Mouse (Mus musculus) kidney, embryonic 15.5 days (tissue): ENCODE data around the gene Eno3. TPM values are rescaled to one million over a fixed set of nuclear protein-coding genes. Genes with fewer than 3 reads are reported as not detected.

ENCODE experiments used
- microRNA-seq: library from miRNA; unstranded; fragments of <30 nt; microRNA quantifications from one replicate; pipeline ENCODE4, GENCODE M21; 2016
- polyA plus RNA-seq: library from polyadenylated mRNA; unstranded; fragments of >200 nt; fragmentation: Nextera tagmentation; extraction: Ambion mirVana; gene quantifications from 2 replicates; pipeline ENCODE4 v1.2.1, GENCODE M21; 2015

Eno3 gene
- polyA plus RNA-seq, 1 experiment from 2014 or later = 30.3 TPM

Small RNAs within 50 kb of the gene (microRNA-seq; reads per million reads assigned to microRNA genes)
- not detected for gene Mir6925

Other genes with a start within 250 kb of the Eno3 start
- 40.1 and 42.1 TPM in 2 replicates for gene Pelp1, start 247.2 kb upstream of the Eno3 start, polyA plus RNA-seq
- 15.4 and 15.5 TPM in 2 replicates for gene Arrb2, start 224.6 kb upstream of the Eno3 start, polyA plus RNA-seq
- 38.8 and 42.0 TPM in 2 replicates for gene Med11, start 205.3 kb upstream of the Eno3 start, polyA plus RNA-seq
- gene Zmynd15, start 197.8 kb upstream of the Eno3 start, polyA plus RNA-seq = 0.63 and 0.66 TPM in 2 replicates
- gene Cxcl16, start 197.2 kb upstream of the Eno3 start, polyA plus RNA-seq = 6.0 and 6.9 TPM in 2 replicates
- gene Tm4sf5, start 152.0 kb upstream of the Eno3 start, polyA plus RNA-seq = 0.82 and 0.88 TPM in 2 replicates
- gene Vmo1, start 142.6 kb upstream of the Eno3 start, polyA plus RNA-seq = 0.35 and 0.40 TPM in 2 replicates
- 0.91 and 1.1 TPM in 2 replicates for gene Gltpd2, start 138.0 kb upstream of the Eno3 start, polyA plus RNA-seq
- gene Psmb6, start 131.8 kb upstream of the Eno3 start, polyA plus RNA-seq = 755 and 782 TPM in 2 replicates
- gene Gm40193, start 124.3 kb upstream of the Eno3 start, polyA plus RNA-seq = not detected in 2 replicates
- gene Pld2, start 117.1 kb upstream of the Eno3 start, polyA plus RNA-seq = 6.5 and 8.2 TPM in 2 replicates
- 14.8 and 15.8 TPM in 2 replicates for gene Mink1, start 94.3 kb upstream of the Eno3 start, polyA plus RNA-seq
- gene 4930544D05Rik, start 41.4 kb upstream of the Eno3 start, polyA plus RNA-seq = not detected in 2 replicates
- 0.27 TPM in 1 of 2 replicates, not detected in the other for gene Chrne, start 38.0 kb upstream of the Eno3 start, polyA plus RNA-seq
- 0.19 and 0.30 TPM in 2 replicates for gene Gp1ba, start 18.1 kb upstream of the Eno3 start, polyA plus RNA-seq
- 115 and 122 TPM in 2 replicates for gene Rnf167, start 10.0 kb upstream of the Eno3 start, polyA plus RNA-seq
- 178 and 186 TPM in 2 replicates for gene Slc25a11, start 9.7 kb upstream of the Eno3 start, polyA plus RNA-seq
- gene Pfn1, start 2.6 kb upstream of the Eno3 start, polyA plus RNA-seq = 1,914 and 2,031 TPM in 2 replicates
- 181 and 202 TPM in 2 replicates for gene Spag7, start 12.2 kb downstream of the Eno3 start, polyA plus RNA-seq
- gene Camta2, start 30.9 kb downstream of the Eno3 start, polyA plus RNA-seq = 12.8 and 14.1 TPM in 2 replicates
- 1.2 and 2.3 TPM in 2 replicates for gene Inca1, start 43.0 kb downstream of the Eno3 start, polyA plus RNA-seq
- 3.5 and 3.6 TPM in 2 replicates for gene Kif1c, start 43.3 kb downstream of the Eno3 start, polyA plus RNA-seq
- 6.8 and 8.1 TPM in 2 replicates for gene Zfp3, start 107.0 kb downstream of the Eno3 start, polyA plus RNA-seq
- 0.25 TPM in 1 of 2 replicates, not detected in the other for gene Scimp, start 155.4 kb downstream of the Eno3 start, polyA plus RNA-seq
- gene Rabep1, start 187.6 kb downstream of the Eno3 start, polyA plus RNA-seq = 36.5 and 36.8 TPM in 2 replicates